Mouse (Mus musculus) liver, embryonic 14.5 days (tissue): ENCODE results near the gene Qsox1. TPM values are rescaled to one million over a fixed set of nuclear protein-coding genes. Genes with fewer than 3 reads are reported as not detected.

Source experiments
- ATAC-seq: fragments of 200-750 bp; cut with Nextera tagmentation; 2 replicates; pipeline ENCODE4 v1.8.0; 2017; ENCODE audit warnings: moderate number of reproducible peaks, mild to moderate bottlenecking, moderate library complexity; ENCODE audit not compliant: insufficient read depth
- DNase-seq, 3 experiments: peaks; one replicate each; pipeline ENCODE4 v3.0.0-alpha.2; 2012 to 2013; ENCODE audit warnings: low read depth in 3 of 3, low spot score in 3 of 3
- H3K27ac ChIP-seq: fragments of 300-500 bp; sonication (generic); 2 replicates; pipeline ENCODE4 v1.5.1; 2014; ENCODE audit warnings: moderate library complexity, mild to moderate bottlenecking, control low read depth, inconsistent platforms
- H3K27me3 ChIP-seq: fragments of 300-500 bp; sonication (generic); 2 replicates; pipeline ENCODE4 v1.6.1; 2014; ENCODE audit warnings: mild to moderate bottlenecking, low read length, moderate library complexity; ENCODE audit not compliant: control insufficient read depth, insufficient read depth
- H3K36me3 ChIP-seq: fragments of 300-500 bp; sonication (generic); replicated peaks from 2 replicates; pipeline ENCODE4 v1.6.1; 2014; ENCODE audit warnings: low read depth; ENCODE audit not compliant: control insufficient read depth, insufficient read depth
- H3K4me1 ChIP-seq, 2 experiments: fragments of 200-500 bp in 1 of 2; fragments of 300-500 bp in 1 of 2; sonication (generic) in 1 of 2; replicated peaks; 2 replicates each; pipeline ENCODE4 v1.6.1; 2012 to 2014; ENCODE audit warnings: antibody characterized with exemption in 1 of 2, inconsistent platforms in 1 of 2, low read length in 1 of 2; ENCODE audit not compliant: control insufficient read depth in 2 of 2, insufficient read depth in 2 of 2
- H3K4me2 ChIP-seq: fragments of 300-500 bp; sonication (generic); 2 replicates; pipeline ENCODE4 v1.6.1; 2014; ENCODE audit warnings: low read depth, mild to moderate bottlenecking, control low read depth, moderate library complexity
- H3K4me3 ChIP-seq, 2 experiments: fragments of 200-500 bp in 1 of 2; fragments of 300-500 bp in 1 of 2; sonication (generic) in 1 of 2; 2 replicates each; pipeline ENCODE4 v1.5.1; 2012 to 2014; ENCODE audit warnings: low read depth in 2 of 2, low read length in 2 of 2, mild to moderate bottlenecking in 2 of 2, control low read depth in 1 of 2, inconsistent platforms in 1 of 2, moderate library complexity in 1 of 2; ENCODE audit not compliant: insufficient read depth in 1 of 2
- H3K9ac ChIP-seq: fragments of 300-500 bp; sonication (generic); replicated peaks from 2 replicates; pipeline ENCODE4 v1.6.1; 2014; ENCODE audit warnings: mild to moderate bottlenecking, control low read depth, moderate library complexity
- H3K9me3 ChIP-seq: fragments of 300-500 bp; sonication (generic); 2 replicates; pipeline ENCODE4 v1.6.1; 2016; ENCODE audit warnings: low read length, mixed read lengths; ENCODE audit not compliant: control insufficient read depth
- CTCF ChIP-seq: IDR thresholded peaks from 2 replicates; pipeline ENCODE4 v1.5.1; 2016; ENCODE audit warnings: antibody characterized with exemption, low read depth, control low read depth
- EP300 ChIP-seq: IDR thresholded peaks from 2 replicates; pipeline ENCODE4 v1.6.1; 2016; ENCODE audit warnings: antibody characterized with exemption, low read depth
- WGBS: fragments of 180-500 bp; shearing (Covaris S2); extraction: QIAGEN DNeasy Blood & Tissue Kit; methylation state at CpG from one replicate; pipeline ENCODE4 v1.1.7; 2014; ENCODE audit not compliant: insufficient replicate concordance; 5-methylcytosine and 5-hydroxymethylcytosine counted together
- polyA plus RNA-seq, 2 experiments: library from polyadenylated mRNA; depleted of rRNA in 1 of 2; stranded (reverse) in 1 of 2; unstranded in 1 of 2; fragments of >200 nt; fragmentation: Nextera tagmentation in 1 of 2; extraction: Ambion mirVana in 1 of 2; gene quantifications; 2 replicates each; pipeline versions ENCODE4 v1.2.1 to v1.2.3; 2012 to 2014

Qsox1 gene
- polyA plus RNA-seq, 2 experiments, result 11.0 to 16.5 TPM

- Histone ChIP-seq H3K4me2 (no peak overlapping the region), H3K4me3 (no peak overlapping the region), H3K27ac (no peak overlapping the region)
Measured at GRCm38 (mm10) chr1:155740622-155741377, 71.9 kb downstream of the Qsox1 start.

GRCm38 (mm10) chr1:155737809-155738383 is 74.8 kb downstream of the Qsox1 start:
- H3K9me3 ChIP-seq, result no peaks in the 10 kb centered on the region
- no peak overlapping the region for H3K4me2 ChIP-seq
- H3K27me3 ChIP-seq, result peaks cover 98% of the 10 kb centered on the region
- H3K4me3 ChIP-seq, result no peak overlapping the region
- H3K9ac ChIP-seq, result no peak overlapping the region
- no peak overlapping the region for H3K27ac ChIP-seq
- no peak for DNase-seq
- ATAC-seq, result no peak
- WGBS, result under 1% methylated on average over 25 of the region's 25 CpGs
- H3K36me3 ChIP-seq, result no peaks in the 10 kb centered on the region
- TF ChIP-seq CTCF (no peak), EP300 (no peak)
- no peaks in the 10 kb centered on the region for H3K4me1 ChIP-seq

More at GRCm38 (mm10) chr1:155740622-155741377, 71.9 kb downstream of the Qsox1 start:
- Histone ChIP-seq H3K36me3 (no peaks in the 10 kb centered on the region), H3K4me1 (no peaks in the 10 kb centered on the region), H3K9ac (no peak overlapping the region), H3K9me3 (no peaks in the 10 kb centered on the region), H3K27me3 (peaks cover 92% of the 10 kb centered on the region)
- no peak for ATAC-seq
- WGBS, result 2% methylated on average over 44 of the region's 44 CpGs
- DNase-seq, result no peak
- TF ChIP-seq EP300, result no peak

GRCm38 (mm10) chr1:155737017-155737808 is 75.5 kb downstream of the Qsox1 start:
- H3K4me2 ChIP-seq, result no peak overlapping the region
- under 1% methylated on average over 58 of the region's 58 CpGs for WGBS

GRCm38 (mm10) chr1:155736096-155736825 is 76.4 kb downstream of the Qsox1 start:
- Histone ChIP-seq H3K4me3 (no peak overlapping the region), H3K4me2 (no peak overlapping the region), H3K36me3 (no peaks in the 10 kb centered on the region), H3K9ac (no peak overlapping the region), H3K27ac (no peak overlapping the region), H3K27me3 (peaks cover 93% of the 10 kb centered on the region), H3K4me1 (no peaks in the 10 kb centered on the region), H3K9me3 (no peaks in the 10 kb centered on the region)
- ATAC-seq (no peak), DNase-seq (no peak)
- 1% methylated on average over 26 of the region's 26 CpGs for WGBS
- TF ChIP-seq EP300, result no peak
- no peak for TF ChIP-seq CTCF

More at GRCm38 (mm10) chr1:155737017-155737808, 75.5 kb downstream of the Qsox1 start:
- DNase-seq (no peak), ATAC-seq (no peak)
- Histone ChIP-seq H3K27me3 (peaks cover 94% of the 10 kb centered on the region), H3K36me3 (no peaks in the 10 kb centered on the region), H3K9me3 (no peaks in the 10 kb centered on the region), H3K9ac (no peak overlapping the region), H3K4me1 (no peaks in the 10 kb centered on the region), H3K4me3 (no peak overlapping the region), H3K27ac (no peak overlapping the region)
- TF ChIP-seq CTCF (no peak), EP300 (no peak)
